Mouse (Mus musculus) lung, embryonic 15.5 days (tissue): ENCODE results near the gene Gpsm2. TPM values are rescaled to one million over a fixed set of nuclear protein-coding genes. Genes with fewer than 3 reads are reported as not detected.

ENCODE experiments used
- ATAC-seq: fragments of 200-750 bp; cut with Nextera tagmentation; 2 replicates; pipeline ENCODE4 v1.8.0; 2017; ENCODE audit warnings: moderate number of reproducible peaks, borderline replicate concordance; ENCODE audit not compliant: low FRiP score, low TSS enrichment; ENCODE audit errors: extremely low read depth
- H3K27ac ChIP-seq: fragments of 300-500 bp; sonication (generic); 2 replicates; pipeline ENCODE4 v1.5.1; 2015; ENCODE audit warnings: moderate library complexity, mild to moderate bottlenecking, inconsistent platforms
- H3K27me3 ChIP-seq: fragments of 300-500 bp; sonication (generic); 2 replicates; pipeline ENCODE4 v1.6.1; 2015; ENCODE audit warnings: inconsistent platforms
- H3K36me3 ChIP-seq: fragments of 300-500 bp; sonication (generic); 2 replicates; pipeline ENCODE4 v1.6.1; 2015; ENCODE audit warnings: inconsistent platforms
- H3K4me1 ChIP-seq: fragments of 300-500 bp; sonication (generic); 2 replicates; pipeline ENCODE4 v1.6.1; 2015; ENCODE audit warnings: inconsistent platforms
- H3K4me2 ChIP-seq: fragments of 300-500 bp; sonication (generic); 2 replicates; pipeline ENCODE4 v1.6.1; 2015; ENCODE audit warnings: inconsistent platforms, mild to moderate bottlenecking, moderate library complexity
- H3K4me3 ChIP-seq: fragments of 300-500 bp; sonication (generic); 2 replicates; pipeline ENCODE4 v1.5.1; 2015; ENCODE audit warnings: mild to moderate bottlenecking, inconsistent platforms
- H3K9ac ChIP-seq: fragments of 300-500 bp; sonication (generic); 2 replicates; pipeline ENCODE4 v1.6.1; 2015; ENCODE audit warnings: inconsistent platforms
- H3K9me3 ChIP-seq: fragments of 300-500 bp; sonication (generic); 2 replicates; pipeline ENCODE4 v1.6.1; 2016; ENCODE audit warnings: inconsistent platforms
- WGBS: fragments of 180-500 bp; shearing (Covaris S2); methylation state at CpG from one replicate; pipeline ENCODE4 v1.1.7; 2015; 5-methylcytosine and 5-hydroxymethylcytosine counted together
- polyA plus RNA-seq: library from polyadenylated mRNA; unstranded; fragments of >200 nt; fragmentation: Nextera tagmentation; extraction: Ambion mirVana; gene quantifications from 2 replicates; pipeline ENCODE4 v1.2.1, GENCODE M21; 2015

The Gpsm2 gene
- polyA plus RNA-seq, 1 experiment from 2014 or later = 50.3 TPM

DNA sequence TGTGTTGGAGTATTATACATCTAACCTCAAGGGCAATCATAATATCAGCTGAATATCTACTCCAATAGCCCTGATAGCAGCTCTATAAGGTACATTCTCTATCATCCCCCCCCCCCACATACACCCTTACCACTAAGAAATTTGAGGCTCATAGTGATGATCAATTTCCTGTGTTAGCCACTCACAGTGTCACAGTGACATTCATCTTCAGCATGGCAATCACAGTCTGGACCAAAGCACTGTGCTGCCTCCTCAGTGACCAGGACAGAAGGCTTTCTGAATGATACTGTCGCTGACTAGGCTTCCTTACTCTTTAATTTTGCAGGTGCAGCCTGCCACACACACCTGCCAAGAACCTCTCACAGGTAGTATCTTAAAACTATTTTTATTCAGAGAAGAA lies 34.0 kb upstream of the Gpsm2 start:
- Histone ChIP-seq H3K9ac (no peak overlapping the region), H3K4me3 (no peak overlapping the region), H3K9me3 (no peaks in the 10 kb centered on the region), H3K4me1 (peaks cover 18% of the 10 kb centered on the region; the same call in 1 of the 2 replicates), H3K4me2 (no peak overlapping the region), H3K36me3 (no peaks in the 10 kb centered on the region), H3K27me3 (peaks cover 17% of the 10 kb centered on the region), H3K27ac (no peak overlapping the region)
- 71% methylated on average over 1 of the region's 1 CpGs for WGBS
- no peak for ATAC-seq

DNA sequence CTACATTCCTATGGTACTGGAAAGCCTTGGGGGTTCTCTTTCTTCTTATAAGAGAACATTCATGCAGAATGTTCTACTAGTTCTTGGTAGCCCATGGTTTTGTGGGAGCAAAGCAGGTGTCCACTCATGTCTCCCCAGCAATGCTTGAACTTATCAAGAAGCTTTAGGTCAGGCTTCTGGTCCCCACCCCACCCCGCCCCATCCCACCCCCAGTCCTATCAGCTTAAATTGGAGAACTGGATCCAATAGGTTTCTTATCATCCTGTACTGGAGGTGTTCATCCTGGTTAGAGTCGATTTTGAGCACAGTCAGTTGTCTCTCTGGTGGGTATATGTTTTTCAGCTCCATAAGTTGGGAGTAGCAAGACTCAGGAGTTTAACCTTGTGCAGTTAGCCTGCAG lies 33.4 kb upstream of the Gpsm2 start:
- peaks cover 17% of the 10 kb centered on the region; the same call in 1 of the 2 replicates for H3K4me1 ChIP-seq
- no peak for ATAC-seq
- no peak overlapping the region for H3K27ac ChIP-seq
- WGBS = 70% methylated on average over 2 of the region's 2 CpGs
- no peaks in the 10 kb centered on the region for H3K9me3 ChIP-seq
- no peak overlapping the region for H3K4me2 ChIP-seq
- no peak overlapping the region for H3K4me3 ChIP-seq
- H3K27me3 ChIP-seq = peaks cover 17% of the 10 kb centered on the region
- H3K36me3 ChIP-seq = no peaks in the 10 kb centered on the region
- no peak overlapping the region for H3K9ac ChIP-seq

DNA sequence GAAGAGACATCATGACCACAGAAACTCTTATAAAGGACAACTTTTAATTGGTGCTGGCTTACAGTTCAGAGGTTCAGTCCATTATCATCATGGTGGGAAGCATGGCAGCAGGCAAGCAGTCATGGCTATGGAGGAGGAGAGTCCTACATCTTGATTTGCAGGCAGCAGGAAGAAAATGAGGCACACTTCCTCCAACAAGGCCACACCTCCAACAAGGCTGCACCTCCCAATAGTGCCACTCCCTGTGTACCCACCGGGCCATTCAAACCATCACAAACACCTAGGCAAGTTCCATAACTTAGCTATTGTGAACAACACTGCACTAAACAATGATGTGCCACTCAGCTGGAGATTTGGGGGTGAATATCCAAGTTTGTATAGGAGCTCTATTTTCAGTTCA lies 32.4 kb upstream of the Gpsm2 start:
- no peak overlapping the region for H3K9ac ChIP-seq
- H3K4me3 ChIP-seq = no peak overlapping the region
- no peaks in the 10 kb centered on the region for H3K36me3 ChIP-seq
- no peak overlapping the region for H3K27ac ChIP-seq
- no peak for ATAC-seq
- peaks cover 7% of the 10 kb centered on the region; the same call in 1 of the 2 replicates for H3K4me1 ChIP-seq
- peaks cover 17% of the 10 kb centered on the region for H3K27me3 ChIP-seq
- 75% methylated on average over 1 of the region's 1 CpGs for WGBS
- H3K9me3 ChIP-seq = no peaks in the 10 kb centered on the region
- no peak overlapping the region for H3K4me2 ChIP-seq

DNA sequence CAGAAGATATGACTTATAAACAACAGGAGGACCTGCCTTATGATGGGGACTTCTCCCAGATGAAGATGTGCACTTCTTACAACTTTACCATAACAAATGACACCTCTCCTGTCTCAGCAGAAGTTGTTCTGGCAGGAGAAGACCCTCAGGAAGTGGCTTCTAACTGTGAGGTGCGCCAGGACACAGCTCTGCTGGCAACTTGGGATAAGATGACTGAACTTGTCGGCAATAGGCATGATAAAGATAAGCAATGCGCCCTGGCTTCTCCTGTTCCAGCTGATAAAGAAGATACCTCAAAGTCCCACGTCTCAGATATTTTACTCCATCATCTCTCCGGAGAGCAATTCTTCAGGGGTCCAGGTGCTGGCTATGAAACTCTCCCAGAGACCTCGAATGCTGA lies 29.6 kb upstream of the Gpsm2 start:
- H3K27ac ChIP-seq = no peak overlapping the region
- WGBS = 59% methylated on average over 6 of the region's 6 CpGs

DNA sequence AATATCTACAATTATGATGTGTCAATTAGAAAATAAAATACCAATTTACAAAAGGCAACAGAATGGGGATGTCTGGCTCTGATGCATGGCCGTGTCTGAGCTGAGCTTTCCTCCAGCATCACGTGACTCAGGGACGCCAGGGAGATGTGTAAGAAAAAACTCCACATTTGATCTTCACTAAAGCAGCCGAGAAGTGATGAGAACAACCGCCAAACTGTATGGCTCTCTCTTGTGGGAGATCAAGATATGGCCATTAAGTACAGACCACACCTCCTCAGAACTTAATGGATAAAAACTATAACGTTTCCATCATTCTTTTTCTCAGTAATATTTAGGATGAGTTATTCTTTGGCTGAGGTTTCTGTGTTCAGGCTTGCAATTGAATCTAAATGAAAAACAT lies 29.0 kb upstream of the Gpsm2 start:
- Histone ChIP-seq H3K27me3 (peaks cover 7% of the 10 kb centered on the region), H3K36me3 (no peaks in the 10 kb centered on the region), H3K27ac (no peak overlapping the region), H3K4me3 (no peak overlapping the region), H3K9ac (no peak overlapping the region), H3K9me3 (no peaks in the 10 kb centered on the region), H3K4me1 (no peaks in the 10 kb centered on the region; the same call in 1 of the 2 replicates), H3K4me2 (no peak overlapping the region)
- ATAC-seq = peak; percentile 52; the same call in 1 of the 2 replicates
- WGBS = 30% methylated on average over 6 of the region's 6 CpGs

More for the DNA sequence above, 29.6 kb upstream of the Gpsm2 start:
- H3K4me2 ChIP-seq = no peak overlapping the region
- no peak for ATAC-seq
- no peak overlapping the region for H3K9ac ChIP-seq
- H3K9me3 ChIP-seq = no peaks in the 10 kb centered on the region
- peaks cover 5% of the 10 kb centered on the region; the same call in 1 of the 2 replicates for H3K27me3 ChIP-seq
- no peaks in the 10 kb centered on the region for H3K36me3 ChIP-seq
- no peak overlapping the region for H3K4me3 ChIP-seq
- H3K4me1 ChIP-seq = no peaks in the 10 kb centered on the region; the same call in 1 of the 2 replicates

DNA sequence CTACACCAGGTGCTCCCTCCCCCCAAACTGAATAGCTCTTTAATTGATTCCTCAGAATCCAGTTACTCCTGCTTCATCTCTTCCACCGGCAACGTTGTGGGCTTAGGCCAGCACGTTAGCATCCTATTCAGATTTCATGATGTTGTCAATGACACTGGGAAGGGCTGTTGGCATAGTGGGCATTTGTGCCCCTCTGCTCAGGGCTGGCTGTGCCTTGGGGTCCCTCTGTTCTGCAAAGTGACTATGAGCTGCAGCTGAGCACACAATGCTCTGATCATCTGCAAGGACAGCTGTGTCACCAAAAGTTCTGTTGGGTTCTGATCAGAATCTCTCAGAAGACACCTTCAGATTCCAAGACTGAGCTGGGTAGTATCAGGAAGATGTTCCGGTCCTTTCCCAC lies 22.0 kb upstream of the Gpsm2 start:
- Histone ChIP-seq H3K4me2 (no peak overlapping the region), H3K27me3 (peaks cover 5% of the 10 kb centered on the region; the same call in 1 of the 2 replicates), H3K4me3 (no peak overlapping the region), H3K27ac (no peak overlapping the region), H3K9ac (no peak overlapping the region), H3K4me1 (no peaks in the 10 kb centered on the region), H3K9me3 (no peaks in the 10 kb centered on the region), H3K36me3 (no peaks in the 10 kb centered on the region)
- WGBS = 84% methylated on average over 4 of the region's 4 CpGs
- ATAC-seq = no peak

DNA sequence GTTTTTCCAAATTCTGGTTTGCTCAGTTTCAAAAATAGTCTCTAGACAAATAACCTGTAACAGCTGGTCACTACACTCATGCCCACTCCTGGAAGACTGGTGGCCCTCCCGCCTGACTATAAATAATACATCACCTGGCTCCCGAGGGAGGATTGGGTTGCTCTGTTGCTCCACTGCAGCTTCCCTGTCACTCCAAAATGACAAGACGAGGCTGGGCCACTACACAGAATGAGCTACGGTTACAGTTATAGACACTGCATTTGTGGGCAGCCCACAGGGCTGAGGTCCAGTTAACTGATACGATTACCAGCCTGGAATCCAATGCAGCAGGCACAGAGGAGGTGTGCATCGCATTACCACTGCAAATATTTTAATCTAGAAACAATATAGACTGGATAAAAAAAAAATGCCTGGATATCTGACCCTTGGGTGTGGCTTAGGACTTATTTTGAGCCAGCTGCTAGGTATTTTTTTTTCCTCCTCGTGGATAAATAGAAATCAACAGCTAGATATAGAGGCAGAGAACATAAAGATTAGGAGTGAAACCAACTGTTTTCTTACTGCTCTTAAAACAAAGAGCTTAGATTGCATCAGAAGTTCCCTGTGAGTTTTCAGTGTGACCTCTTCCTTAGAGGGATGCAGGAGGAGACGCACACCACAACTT lies 17.1 kb upstream of the Gpsm2 start, which contains the start of gene Aknad1:
Aknad1 (plus strand) TSS at position 614 of the 664 bp plus-strand sequence.
- 64% methylated on average over 8 of the region's 8 CpGs for WGBS

DNA sequence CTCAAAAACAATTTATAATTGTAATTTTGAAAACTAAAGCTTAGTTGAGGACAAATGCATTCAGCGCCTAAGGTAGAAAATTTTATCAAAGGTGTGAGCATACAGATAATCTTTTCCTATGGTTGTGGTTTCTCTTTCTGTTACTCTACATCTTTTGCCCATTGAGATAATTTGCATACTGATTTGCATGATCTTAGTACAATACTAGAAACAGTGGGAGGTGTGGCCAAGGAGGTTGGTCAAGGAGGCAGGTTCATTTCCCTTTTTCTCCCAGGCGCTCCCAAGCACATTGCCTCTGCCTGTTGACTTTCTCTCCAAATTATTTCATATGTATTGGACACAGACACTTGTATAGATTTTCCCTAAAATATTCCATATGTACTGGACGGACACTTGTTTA lies 15.7 kb upstream of the Gpsm2 start:
- Histone ChIP-seq H3K27ac (no peak overlapping the region), H3K36me3 (no peaks in the 10 kb centered on the region), H3K9ac (no peak overlapping the region), H3K4me3 (no peak overlapping the region), H3K9me3 (no peaks in the 10 kb centered on the region), H3K4me2 (no peak overlapping the region), H3K4me1 (no peaks in the 10 kb centered on the region), H3K27me3 (no peaks in the 10 kb centered on the region; the same call in 1 of the 2 replicates)
- ATAC-seq = no peak
- WGBS = 76% methylated on average over 3 of the region's 3 CpGs

More for the DNA sequence above, 17.1 kb upstream of the Gpsm2 start, which contains the start of gene Aknad1:
- H3K36me3 ChIP-seq = no peaks in the 10 kb centered on the region
- H3K9me3 ChIP-seq = no peaks in the 10 kb centered on the region
- H3K4me3 ChIP-seq = no peak within 1 kb of the TSS
- H3K27me3 ChIP-seq = no peaks in the 10 kb centered on the region; the same call in 1 of the 2 replicates
- H3K4me1 ChIP-seq = no peaks in the 10 kb centered on the region
- no peak within 1 kb of the TSS for H3K4me2 ChIP-seq
- no peak within 1 kb of the TSS for H3K27ac ChIP-seq
- no peak within 1 kb of the TSS for H3K9ac ChIP-seq
- no peak for ATAC-seq

DNA sequence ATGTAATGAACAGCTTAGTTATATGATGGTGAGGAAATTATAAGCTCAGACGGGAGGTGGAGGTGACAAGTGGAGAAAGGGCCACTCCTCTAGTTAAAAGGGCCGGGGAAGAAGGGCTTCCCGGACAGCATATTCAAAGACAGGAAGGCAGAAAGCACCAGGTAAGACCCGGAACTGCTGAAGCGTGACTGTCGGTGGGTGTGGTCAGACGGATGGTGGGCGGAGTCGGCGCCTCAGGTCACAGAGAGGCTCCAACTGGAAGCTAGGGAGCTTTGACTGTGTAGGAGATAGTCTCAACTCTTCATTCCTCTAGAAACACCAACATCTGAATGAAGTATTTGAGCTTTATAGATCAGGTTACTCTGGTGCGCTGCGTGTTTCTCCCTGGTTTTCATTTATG lies 8.2 kb upstream of the Gpsm2 start:
- H3K36me3 ChIP-seq = no peaks in the 10 kb centered on the region
- no peak for ATAC-seq
- 28% methylated on average over 12 of the region's 12 CpGs for WGBS
- H3K4me1 ChIP-seq = no peaks in the 10 kb centered on the region
- no peak overlapping the region for H3K4me3 ChIP-seq
- H3K27me3 ChIP-seq = no peaks in the 10 kb centered on the region; the same call in 1 of the 2 replicates
- no peak overlapping the region for H3K27ac ChIP-seq
- H3K9me3 ChIP-seq = no peaks in the 10 kb centered on the region
- H3K9ac ChIP-seq = no peak overlapping the region
- H3K4me2 ChIP-seq = no peak overlapping the region

DNA sequence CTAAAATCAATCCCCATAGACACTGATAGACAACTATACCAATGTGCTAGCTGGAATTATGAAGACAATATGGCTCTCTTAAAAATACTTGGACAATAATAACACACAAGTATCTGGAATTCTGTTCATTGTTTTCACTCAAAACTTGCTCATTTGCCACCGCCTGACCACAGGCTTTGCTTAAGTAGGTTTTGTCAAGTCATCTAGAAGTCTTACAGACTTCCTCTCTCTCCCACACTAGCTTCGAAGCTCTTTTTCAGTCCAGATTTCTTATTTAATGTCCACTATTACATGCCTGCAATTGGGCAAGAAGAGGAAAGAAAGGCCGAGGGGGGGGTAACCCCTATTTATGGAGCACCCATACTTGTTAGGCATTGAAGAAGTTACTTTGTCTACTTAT lies 5.7 kb upstream of the Gpsm2 start:
- no peak overlapping the region for H3K4me3 ChIP-seq
- H3K9ac ChIP-seq = no peak overlapping the region
- ATAC-seq = no peak
- no peak overlapping the region for H3K27ac ChIP-seq
- no peaks in the 10 kb centered on the region; the same call in 1 of the 2 replicates for H3K27me3 ChIP-seq
- H3K36me3 ChIP-seq = no peaks in the 10 kb centered on the region
- 89% methylated on average over 3 of the region's 3 CpGs for WGBS
- peaks cover under 1% of the 10 kb centered on the region; the same call in 1 of the 2 replicates for H3K4me1 ChIP-seq
- H3K4me2 ChIP-seq = no peak overlapping the region
- H3K9me3 ChIP-seq = no peaks in the 10 kb centered on the region

DNA sequence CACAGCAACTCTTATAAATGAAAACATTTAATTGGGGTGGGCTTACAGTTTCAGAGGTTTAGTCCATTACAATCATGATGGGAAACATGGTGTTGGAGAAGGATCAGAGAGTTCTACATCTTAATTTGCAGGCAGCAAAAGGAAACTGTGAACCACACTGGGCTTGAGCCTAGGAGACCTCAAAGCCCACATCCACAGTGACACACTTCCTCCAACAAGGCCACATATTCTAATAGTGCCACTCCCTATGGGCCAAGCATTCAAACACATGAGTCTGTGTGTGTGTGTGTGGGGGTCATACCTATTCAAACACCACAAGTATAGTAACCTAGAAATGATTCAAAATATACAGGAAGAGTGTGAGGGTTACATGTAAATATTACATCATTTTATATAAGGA lies 5.2 kb upstream of the Gpsm2 start:
- ATAC-seq = no peak
- Histone ChIP-seq H3K27me3 (no peaks in the 10 kb centered on the region; the same call in 1 of the 2 replicates), H3K27ac (no peak overlapping the region), H3K9ac (no peak overlapping the region), H3K4me1 (peaks cover 3% of the 10 kb centered on the region; the same call in 1 of the 2 replicates), H3K36me3 (no peaks in the 10 kb centered on the region), H3K4me3 (no peak overlapping the region), H3K4me2 (no peak overlapping the region), H3K9me3 (no peaks in the 10 kb centered on the region)

DNA sequence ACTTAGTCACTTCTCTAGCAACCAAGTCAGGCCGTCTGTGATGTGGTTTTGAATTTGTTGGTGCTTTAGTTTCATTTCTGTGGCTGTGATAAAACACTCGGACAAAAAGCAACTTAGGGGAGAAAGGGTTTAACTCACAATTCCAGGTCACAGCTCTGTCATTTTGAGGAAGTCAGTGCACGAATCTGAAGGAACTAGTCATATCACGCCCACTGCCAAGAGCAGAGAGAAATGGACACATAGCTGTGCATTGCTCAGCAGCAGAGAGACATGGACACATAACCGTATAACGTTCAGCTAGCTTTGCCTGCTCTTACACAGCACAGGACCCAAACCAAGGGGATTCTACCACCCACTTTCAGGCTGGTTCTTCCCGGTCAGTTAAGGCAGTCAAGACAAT lies 4.3 kb upstream of the Gpsm2 start:
- H3K36me3 ChIP-seq = no peaks in the 10 kb centered on the region
- no peak for ATAC-seq
- H3K4me1 ChIP-seq = peaks cover 3% of the 10 kb centered on the region; the same call in 1 of the 2 replicates
- no peak overlapping the region for H3K9ac ChIP-seq
- H3K9me3 ChIP-seq = no peaks in the 10 kb centered on the region
- no peak overlapping the region for H3K27ac ChIP-seq
- WGBS = 83% methylated on average over 7 of the region's 7 CpGs
- H3K4me2 ChIP-seq = no peak overlapping the region
- no peaks in the 10 kb centered on the region; the same call in 1 of the 2 replicates for H3K27me3 ChIP-seq
- H3K4me3 ChIP-seq = no peak overlapping the region
